Mouse (Mus musculus) cerebellum, adult 2 months (tissue): ENCODE results near the gene Wfdc15a.

Experiments used
- CTCF ChIP-seq: fragments of 200-500 bp; IDR thresholded peaks from 2 replicates; pipeline ENCODE4 v1.5.1; 2011; ENCODE audit warnings: low read depth, mild to moderate bottlenecking, control low read depth, low read length, moderate library complexity, borderline replicate concordance; ENCODE audit not compliant: insufficient read depth
- POLR2A ChIP-seq: fragments of 200-500 bp; IDR thresholded peaks from 2 replicates; pipeline ENCODE4 v1.6.1; 2011; ENCODE audit warnings: low read length, control low read depth, borderline replicate concordance; ENCODE audit not compliant: insufficient read depth

DNA sequence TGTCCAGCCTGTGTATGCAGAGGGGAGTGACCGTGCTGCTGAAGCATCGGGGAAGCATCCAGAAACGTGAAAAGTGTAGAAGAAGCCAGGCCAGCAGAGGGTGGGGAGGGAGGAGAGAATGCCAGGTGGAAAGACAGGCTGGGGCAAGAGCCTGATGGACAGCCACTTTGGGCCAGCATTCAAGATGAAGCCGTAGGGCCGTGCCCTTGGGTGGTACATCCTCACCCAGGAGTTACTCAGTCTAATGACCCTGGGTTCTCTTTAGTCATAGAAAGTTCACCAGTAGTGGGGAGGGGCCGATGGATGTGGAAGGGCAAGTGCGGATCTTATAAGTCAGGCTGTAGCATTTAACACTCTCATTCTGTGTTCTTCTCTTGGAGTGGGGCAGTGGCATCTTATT is 43.8 kb downstream of the Wfdc15a start:
- TF ChIP-seq CTCF (no peak), POLR2A (no peak)
